Mouse (Mus musculus) spleen, postnatal 4 days (tissue): ENCODE measurements around the gene Cog3.

ENCODE experiments used
- DNase-seq, 2 experiments: peaks; one replicate each; pipeline ENCODE4 v3.0.0; 2022; ENCODE audit warnings: low spot score in 2 of 2

Gene Cog3

DNA sequence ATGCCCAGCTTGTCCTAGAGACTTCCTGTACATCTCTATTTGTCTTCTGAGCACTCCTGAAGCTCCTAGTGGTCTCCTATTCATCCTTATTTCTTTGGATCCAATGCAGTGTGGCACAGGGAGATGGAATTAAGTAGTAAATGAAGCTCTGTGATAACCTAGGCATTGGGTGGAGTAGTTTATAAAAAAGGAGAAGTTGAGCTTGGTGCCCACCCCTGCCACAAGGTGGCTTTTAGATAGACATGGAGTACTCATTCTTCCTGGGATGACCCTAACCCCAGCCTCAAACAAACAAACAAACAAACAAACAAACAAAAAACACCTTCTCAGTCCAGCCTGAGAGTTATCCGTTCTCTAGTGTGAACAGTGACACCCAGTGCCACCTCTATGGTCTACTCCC lies 56.4 kb downstream of the Cog3 start:
- DNase-seq, result no peak

DNA sequence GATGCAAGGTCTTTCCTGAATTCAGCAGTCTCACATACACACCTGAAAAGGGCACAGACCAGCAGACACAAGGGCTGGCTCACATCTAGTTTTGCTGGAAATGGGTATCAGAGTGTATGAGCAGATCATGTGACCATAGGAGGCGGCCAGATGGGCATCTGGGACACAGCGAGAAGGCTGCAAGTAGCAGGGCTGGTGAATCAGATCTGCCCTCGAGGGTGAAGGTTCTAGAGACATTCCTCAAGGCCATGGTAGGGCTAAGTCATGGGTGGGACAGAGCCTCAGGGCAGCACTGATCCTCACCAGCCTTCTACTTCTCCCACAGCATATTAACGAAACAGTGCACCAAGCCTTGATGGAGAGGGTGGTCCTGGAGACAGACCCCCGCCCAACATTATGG lies 58.2 kb downstream of the Cog3 start:
- no peak for DNase-seq

DNA sequence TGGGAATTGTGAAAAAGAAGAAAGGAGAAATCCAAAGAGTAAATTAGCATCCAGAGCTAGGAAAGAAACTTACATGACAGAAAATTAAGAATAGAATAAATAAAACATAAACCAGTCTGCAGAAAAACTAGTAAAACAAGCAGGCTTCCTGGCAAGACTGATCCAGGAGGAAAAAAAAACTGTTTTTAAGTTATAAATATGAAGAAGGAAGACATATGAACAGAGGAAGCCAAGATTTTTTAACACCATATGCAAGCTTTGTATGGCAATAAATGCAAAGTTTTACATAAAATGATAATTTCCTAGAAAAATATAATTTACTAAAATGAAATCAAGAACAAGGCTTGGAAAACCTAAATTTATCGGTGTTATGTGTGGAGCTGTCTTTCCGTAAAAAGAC lies 63.9 kb downstream of the Cog3 start:
- DNase-seq, result no peak

DNA sequence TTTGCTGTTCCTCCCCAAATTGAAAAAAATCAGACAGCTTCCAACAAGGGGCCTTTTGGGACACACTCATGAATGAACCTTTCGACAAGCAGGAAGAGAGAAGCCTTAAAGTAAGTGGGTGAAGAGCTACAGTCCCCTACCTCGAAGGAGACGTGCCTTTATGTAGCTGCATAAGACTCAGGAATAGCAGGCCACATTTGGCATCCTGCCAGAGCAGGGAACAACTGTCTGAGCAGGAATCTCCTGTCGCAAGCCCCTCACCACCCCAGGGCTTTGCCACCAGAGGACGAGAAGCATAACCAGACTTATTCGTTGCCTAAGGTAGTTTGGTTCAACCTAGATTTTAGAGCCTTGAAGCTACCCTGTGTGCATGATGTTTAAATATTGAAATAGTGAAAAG lies 78.0 kb downstream of the Cog3 start:
- no peak for DNase-seq

DNA sequence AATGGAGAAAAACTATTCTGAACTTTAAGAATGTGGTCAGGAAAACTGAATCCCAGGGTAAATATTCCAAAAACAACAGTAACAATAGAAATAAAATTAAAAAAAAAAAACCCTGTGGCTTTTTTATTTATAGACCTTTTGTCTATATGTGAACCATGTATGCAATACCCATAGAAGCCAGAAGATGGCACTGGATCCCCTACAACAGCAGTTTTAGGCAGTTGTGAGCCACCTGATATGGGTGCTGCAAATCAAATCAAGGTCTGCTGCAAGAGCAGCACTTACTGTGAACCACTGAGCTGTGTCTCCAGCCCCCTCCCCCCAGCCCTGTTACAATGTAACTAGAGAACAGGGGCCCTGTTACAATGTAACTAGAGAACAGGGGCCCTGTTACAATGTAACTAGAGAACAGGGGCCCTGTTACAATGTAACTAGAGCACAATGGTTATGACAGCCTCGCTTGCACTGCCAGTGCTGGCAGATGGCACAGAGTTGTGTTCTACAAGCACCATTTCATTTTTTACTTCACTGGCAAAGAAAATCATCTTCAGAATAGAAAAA lies 85.2 kb downstream of the Cog3 start:
- DNase-seq, result no peak

DNA sequence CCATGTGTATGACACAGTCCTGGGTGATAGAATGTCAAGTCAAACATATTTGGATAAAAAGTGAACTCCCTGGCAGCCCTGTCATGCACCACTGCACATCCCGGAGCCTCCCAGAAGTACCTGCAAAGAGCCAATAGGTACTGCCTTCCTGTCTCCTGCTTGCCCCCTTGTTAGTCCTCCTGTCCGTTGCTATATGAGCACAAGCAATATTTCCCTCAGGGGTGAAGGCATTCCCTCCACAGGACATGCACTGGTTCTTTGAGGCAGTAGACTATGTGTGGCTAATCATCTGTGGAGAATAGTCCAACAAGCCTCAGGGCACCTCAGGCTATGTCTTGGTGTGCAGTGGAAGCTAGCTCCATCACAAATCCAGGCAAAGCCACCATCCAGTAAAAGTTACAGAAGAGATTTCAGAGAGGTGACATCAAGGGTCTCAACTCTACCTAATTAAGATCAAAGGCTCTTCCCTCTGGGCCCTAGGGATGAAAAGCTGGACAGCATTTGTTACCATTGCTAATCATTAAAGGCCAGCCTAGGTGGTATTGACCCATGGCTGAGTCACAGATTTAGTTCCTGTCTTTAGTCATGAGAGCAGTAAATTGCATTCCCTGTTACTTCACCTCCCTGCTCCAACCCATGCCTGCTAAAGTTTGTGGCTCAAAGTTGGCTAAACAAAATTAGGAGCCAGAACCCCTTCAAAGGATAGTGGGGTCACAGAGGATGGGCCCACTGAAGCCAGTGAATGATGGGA lies 88.7 kb downstream of the Cog3 start:
- no peak for DNase-seq

DNA sequence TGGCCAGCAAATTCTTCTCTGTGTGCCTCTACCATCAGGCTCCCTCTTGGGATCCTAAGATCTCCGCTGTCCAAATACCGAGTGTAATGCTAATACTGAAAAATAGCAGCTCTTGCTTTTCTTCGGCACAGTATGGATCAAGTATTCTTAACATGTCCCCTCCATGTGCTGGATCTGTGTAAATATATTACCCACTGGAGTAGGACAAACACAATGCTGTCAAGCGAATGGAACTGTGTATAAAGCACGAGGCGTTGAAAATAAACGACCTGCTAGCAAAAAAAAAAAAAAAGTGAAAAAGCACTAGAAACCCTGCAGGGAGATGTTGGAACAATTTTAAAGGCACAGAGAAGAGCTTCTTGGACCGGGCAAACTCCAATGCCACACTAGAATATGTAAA lies 92.8 kb downstream of the Cog3 start:
- no peak for DNase-seq

DNA sequence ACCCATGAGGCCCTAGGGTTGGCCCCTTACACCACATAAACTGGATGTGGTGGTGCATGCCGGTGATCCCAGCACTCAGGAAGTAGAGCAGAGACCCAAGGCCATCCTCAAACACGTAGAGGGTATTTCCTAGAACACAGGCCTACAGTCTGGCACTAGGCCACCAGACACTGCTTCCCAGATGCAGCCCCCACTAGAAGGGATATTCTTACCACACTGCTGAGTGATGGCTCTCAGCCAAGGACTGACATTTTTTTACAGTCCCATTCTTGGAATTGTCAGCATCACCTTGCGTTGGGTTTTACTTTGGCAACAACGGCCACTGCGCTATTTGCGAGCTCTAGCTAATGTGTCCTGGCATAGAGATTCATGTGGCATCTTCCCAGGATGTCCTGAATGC lies 93.4 kb downstream of the Cog3 start:
- no peak for DNase-seq
